12 mouse cellular contexts compared by ENCODE assay signal in the genomic region with DNA sequence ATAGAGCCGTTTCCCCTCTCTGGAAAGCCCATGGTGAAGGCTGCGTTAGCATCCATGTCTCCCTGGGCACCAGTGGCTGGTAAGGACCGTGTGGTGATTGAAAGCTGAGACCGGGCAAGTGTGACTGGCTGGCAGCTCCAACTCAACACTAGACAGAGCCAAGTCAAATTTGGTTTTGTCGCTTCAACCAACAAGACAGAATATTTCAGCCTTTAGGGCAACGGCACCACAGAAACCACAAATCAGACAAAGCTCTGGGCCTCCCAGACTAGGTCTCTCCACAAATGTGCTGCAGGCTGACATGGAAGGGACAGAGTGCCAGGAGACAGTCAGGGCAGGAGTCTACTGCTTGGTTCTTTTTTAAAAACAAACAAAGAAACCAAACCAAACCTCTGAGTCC.
DNase-seq lines count a peak whose midpoint lies in the region; ATAC-seq and TF ChIP-seq lines count a peak whose summit lies in the region.
"Had no signal": no experiment of that assay in that cellular context is flagged by ENCODE, and none has a peak within 500 bp of the region (broad histone marks: within the 10 kb centered on the region; RNA-seq: fewer than 3 reads in every experiment).

No protein-coding gene starts in this region.

- H3K4me1 ChIP-seq in embryonic facial prominence, embryonic 13.5 days: peaks cover 52% of the 10 kb centered on the region
- peaks cover 41% of the 10 kb centered on the region for H3K4me1 ChIP-seq in embryonic facial prominence, embryonic 10.5 days
- peaks cover 4% of the 10 kb centered on the region; the same call in 1 of the 2 replicates for H3K4me1 ChIP-seq in liver, adult 2 months (ENCODE audit: control insufficient read depth, insufficient read depth, low read length)
- H3K4me1 ChIP-seq in liver, postnatal 0 days (ENCODE audit: insufficient read depth): no peaks in the 10 kb centered on the region
- H3K4me1 ChIP-seq in embryonic facial prominence, embryonic 15.5 days: peaks cover 26% of the 10 kb centered on the region
- peaks cover 7% of the 10 kb centered on the region; the same call in 1 of the 2 replicates for H3K4me1 ChIP-seq in midbrain, postnatal 0 days (ENCODE audit: insufficient read depth, low read length)

- H3K79me2 ChIP-seq in liver, adult 2 months (ENCODE audit: control insufficient read depth, insufficient read depth, low read length): no peaks in the 10 kb centered on the region

- 60% methylated on average over 6 of the region's 6 CpGs for WGBS in embryonic facial prominence, embryonic 13.5 days
- WGBS in embryonic facial prominence, embryonic 10.5 days: 92% methylated on average over 6 of the region's 6 CpGs
- WGBS in liver, adult 2 months: 39% methylated on average over 6 of the region's 6 CpGs
- WGBS in liver, postnatal 0 days (ENCODE audit: insufficient replicate concordance): 73% methylated on average over 6 of the region's 6 CpGs
- 61% methylated on average over 6 of the region's 6 CpGs for WGBS in embryonic facial prominence, embryonic 15.5 days
- 73% methylated on average over 6 of the region's 6 CpGs for WGBS in midbrain, postnatal 0 days

- H3K27me3 ChIP-seq in embryonic facial prominence, embryonic 13.5 days: no peaks in the 10 kb centered on the region
- H3K27me3 ChIP-seq in embryonic facial prominence, embryonic 10.5 days (replicated peaks; ENCODE audit: low read depth, poor library complexity, severe bottlenecking): no peaks in the 10 kb centered on the region
- no peaks in the 10 kb centered on the region for H3K27me3 ChIP-seq in liver, adult 2 months (ENCODE audit: control insufficient read depth, insufficient read depth, low read length)
- no peaks in the 10 kb centered on the region for H3K27me3 ChIP-seq in liver, postnatal 0 days (ENCODE audit: insufficient read depth, low read length)
- H3K27me3 ChIP-seq in embryonic facial prominence, embryonic 15.5 days: no peaks in the 10 kb centered on the region
- no peaks in the 10 kb centered on the region for H3K27me3 ChIP-seq in midbrain, postnatal 0 days (ENCODE audit: insufficient read depth, low read length)

- no peaks in the 10 kb centered on the region for H3K36me3 ChIP-seq in embryonic facial prominence, embryonic 13.5 days
- H3K36me3 ChIP-seq in embryonic facial prominence, embryonic 10.5 days (replicated peaks): peaks cover 18% of the 10 kb centered on the region
- no peaks in the 10 kb centered on the region for H3K36me3 ChIP-seq in liver, adult 2 months (ENCODE audit: control insufficient read depth, insufficient read depth, low read length)
- H3K36me3 ChIP-seq in liver, postnatal 0 days (replicated peaks; ENCODE audit: insufficient read depth, low read length): no peaks in the 10 kb centered on the region
- H3K36me3 ChIP-seq in embryonic facial prominence, embryonic 15.5 days: no peaks in the 10 kb centered on the region
- no peaks in the 10 kb centered on the region for H3K36me3 ChIP-seq in midbrain, postnatal 0 days (ENCODE audit: insufficient read depth, low read length)

- peak overlapping the region; percentile 22; the same call in 1 of the 2 replicates for H3K27ac ChIP-seq in embryonic facial prominence, embryonic 13.5 days
- no peak overlapping the region for H3K27ac ChIP-seq in embryonic facial prominence, embryonic 10.5 days (replicated peaks)
- H3K27ac ChIP-seq in liver, adult 2 months (replicated peaks; ENCODE audit: insufficient read depth, low read depth, low read length): no peak overlapping the region
- no peak overlapping the region for H3K27ac ChIP-seq in liver, postnatal 0 days (ENCODE audit: low read depth)
- H3K27ac ChIP-seq in embryonic facial prominence, embryonic 15.5 days (replicated peaks): 0 out of 2 replicates have a peak overlapping the region, but pooled peaks have one; percentile 22
- 0 out of 2 replicates have a peak overlapping the region, but pooled peaks have one; percentile 26 for H3K27ac ChIP-seq in midbrain, postnatal 0 days (ENCODE audit: low read depth, low read length)

- no peak for TF ChIP-seq POLR2A in liver, adult 2 months (IDR thresholded peaks at IDR 0.05; ENCODE audit: extremely low read depth, insufficient read depth, low read length)

- no peak overlapping the region for H3K4me2 ChIP-seq in embryonic facial prominence, embryonic 13.5 days
- no peak overlapping the region for H3K4me2 ChIP-seq in liver, postnatal 0 days (ENCODE audit: low read depth, low read length)
- H3K4me2 ChIP-seq in embryonic facial prominence, embryonic 15.5 days (replicated peaks): no peak overlapping the region
- no peak overlapping the region for H3K4me2 ChIP-seq in midbrain, postnatal 0 days (ENCODE audit: low read depth, low read length, poor library complexity, severe bottlenecking)

- TF ChIP-seq CTCF in liver, adult 2 months (IDR thresholded peaks at IDR 0.05; ENCODE audit: low read depth, low read length): no peak
- no peak for TF ChIP-seq CTCF in liver, postnatal 0 days (IDR thresholded peaks at IDR 0.05; ENCODE audit: low read depth)
- TF ChIP-seq CTCF in midbrain, postnatal 0 days (IDR thresholded peaks at IDR 0.05): no peak

- DNase-seq in embryonic facial prominence, embryonic 10.5 days (ENCODE audit: low spot score): no peak
- DNase-seq in liver, adult 2 months (ENCODE audit: extremely low read depth, low read depth, low spot score): peak; percentile 62
- DNase-seq in liver, postnatal 0 days: no peak
- DNase-seq in midbrain, postnatal 0 days (ENCODE audit: low spot score): peak; percentile 69
- no peak for DNase-seq in right cerebral cortex, postnatal 14 days
- no peak for DNase-seq in adipocyte (ENCODE audit: low spot score)
- DNase-seq: cerebellum, adult 11 months; lung, adult 2 months; lung, postnatal 4 days; right cerebral cortex, postnatal 25 days had no signal

- ATAC-seq in embryonic facial prominence, embryonic 13.5 days (ENCODE audit: insufficient number of reproducible peaks, insufficient read depth, low FRiP score, low TSS enrichment, low read depth): no peak
- ATAC-seq in liver, postnatal 0 days: no peak
- no peak for ATAC-seq in embryonic facial prominence, embryonic 15.5 days (ENCODE audit: insufficient number of reproducible peaks, low FRiP score, low TSS enrichment, low read depth)
- ATAC-seq in midbrain, postnatal 0 days (ENCODE audit: low FRiP score): 0 out of 2 replicates have a peak, but pooled peaks have one; percentile 23

- TF ChIP-seq EP300 in liver, postnatal 0 days (IDR thresholded peaks at IDR 0.05; ENCODE audit: low read depth): no peak

- no peak overlapping the region for H3K9ac ChIP-seq in embryonic facial prominence, embryonic 13.5 days
- H3K9ac ChIP-seq in liver, adult 2 months (ENCODE audit: low read depth, low read length): no peak overlapping the region
- no peak overlapping the region for H3K9ac ChIP-seq in liver, postnatal 0 days (replicated peaks)
- H3K9ac ChIP-seq in embryonic facial prominence, embryonic 15.5 days: no peak overlapping the region
- H3K9ac ChIP-seq in midbrain, postnatal 0 days (replicated peaks; ENCODE audit: low read length, poor library complexity, severe bottlenecking): no peak overlapping the region

- no peaks in the 10 kb centered on the region for H3K9me3 ChIP-seq in embryonic facial prominence, embryonic 13.5 days
- no peaks in the 10 kb centered on the region for H3K9me3 ChIP-seq in embryonic facial prominence, embryonic 10.5 days
- H3K9me3 ChIP-seq in liver, postnatal 0 days (ENCODE audit: low read length): no peaks in the 10 kb centered on the region
- H3K9me3 ChIP-seq in embryonic facial prominence, embryonic 15.5 days (replicated peaks): no peaks in the 10 kb centered on the region
- no peaks in the 10 kb centered on the region for H3K9me3 ChIP-seq in midbrain, postnatal 0 days (ENCODE audit: low read length)

- no peak overlapping the region for H3K4me3 ChIP-seq in embryonic facial prominence, embryonic 13.5 days
- no peak overlapping the region for H3K4me3 ChIP-seq in embryonic facial prominence, embryonic 10.5 days
- H3K4me3 ChIP-seq in liver, adult 2 months (ENCODE audit: insufficient read depth, low read depth, low read length): no peak overlapping the region
- H3K4me3 ChIP-seq in liver, postnatal 0 days (ENCODE audit: low read depth, low read length): no peak overlapping the region
- H3K4me3 ChIP-seq in embryonic facial prominence, embryonic 15.5 days (replicated peaks): no peak overlapping the region
- no peak overlapping the region for H3K4me3 ChIP-seq in midbrain, postnatal 0 days (ENCODE audit: low read depth, low read length)

Comparison
In these comparisons a context has a peak if more than half of its experiments do, and no peak if none do; other contexts are left out.
1. H3K27ac ChIP-seq: peak in embryonic facial prominence, embryonic 13.5 days (single experiment), embryonic facial prominence, embryonic 15.5 days (single experiment) and midbrain, postnatal 0 days (single experiment); none in embryonic facial prominence, embryonic 10.5 days (single experiment), liver, adult 2 months (single experiment) and liver, postnatal 0 days (single experiment).
2. DNase-seq: peak in liver, adult 2 months (single experiment) and midbrain, postnatal 0 days (single experiment); none in embryonic facial prominence, embryonic 10.5 days (single experiment), liver, postnatal 0 days (single experiment), right cerebral cortex, postnatal 14 days (single experiment) and adipocyte (single experiment).